Mouse (Mus musculus) thymus, postnatal 0 days (tissue): ENCODE measurements around the gene Atad5. TPM values are rescaled to one million over a fixed set of nuclear protein-coding genes. Genes with fewer than 3 reads are reported as not detected.
A peak's percentile ranks its signal among the peaks of the same experiment; 100 is the strongest.
"Not testable (repeated sequence)": the region's sequence is repeated elsewhere in the genome, so short reads cannot be mapped to it uniquely, and the experiment has no call there.

ENCODE experiments used
- DNase-seq: peaks from one replicate; pipeline ENCODE4 v3.0.0-alpha.2; 2015; ENCODE audit warnings: low spot score
- polyA plus RNA-seq: library from polyadenylated mRNA; unstranded; fragments of >200 nt; fragmentation: Nextera tagmentation; extraction: Ambion mirVana; gene quantifications from 2 replicates; pipeline ENCODE4 v1.2.1, GENCODE M21; 2015

The Atad5 gene
- polyA plus RNA-seq, 1 experiment from 2014 or later = 15.7 TPM

DNA sequence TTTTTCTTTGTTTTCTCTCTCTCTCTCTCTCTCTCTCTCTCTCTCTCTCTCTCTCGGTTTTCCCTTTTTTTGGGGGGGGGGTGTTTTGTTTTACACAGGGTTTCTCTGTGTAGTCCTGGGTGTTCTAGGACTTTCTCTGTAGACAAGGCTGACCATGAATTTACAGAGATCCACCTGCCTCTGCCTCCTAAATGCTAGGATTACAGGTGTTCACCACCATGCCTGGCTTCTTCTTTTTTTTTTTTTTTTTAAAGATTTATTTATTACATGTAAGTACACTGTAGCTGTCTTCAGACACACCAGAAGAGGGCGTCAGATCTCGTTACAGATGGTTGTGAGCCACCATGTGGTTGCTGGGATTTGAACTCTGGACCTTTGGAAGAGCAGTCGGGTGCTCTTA, 59.8 kb downstream of the Atad5 start:
- not testable (repeated sequence) for DNase-seq

DNA sequence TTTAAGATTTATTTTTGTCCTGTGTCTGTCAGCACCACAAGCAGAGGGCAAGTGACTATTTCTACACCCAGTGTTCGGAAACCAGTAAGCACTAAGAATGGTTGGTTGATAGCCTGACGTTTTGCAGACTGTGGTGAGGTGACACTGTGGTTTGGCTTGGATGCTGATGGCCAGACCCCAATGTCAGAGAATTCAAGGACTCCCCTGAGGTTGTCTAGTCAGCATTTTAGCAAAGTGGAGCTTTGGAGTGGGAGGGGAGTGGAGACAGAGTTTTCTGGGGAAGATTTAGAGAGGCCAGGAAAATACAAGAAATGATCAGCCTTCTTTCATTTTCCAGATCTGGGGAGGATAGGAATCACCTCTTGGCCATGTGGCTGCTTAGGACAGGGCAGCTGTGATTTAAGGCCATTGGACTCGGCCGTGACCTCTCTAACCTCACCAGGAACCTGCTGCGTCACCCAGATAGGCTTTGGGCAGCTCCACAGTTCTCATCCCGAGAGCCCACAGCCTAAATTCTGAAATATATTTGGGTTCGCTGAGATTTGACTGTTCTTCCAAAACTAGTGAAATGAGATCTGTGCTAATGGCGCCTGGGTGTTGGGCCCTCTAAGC, 60.3 kb downstream of the Atad5 start:
- no peak for DNase-seq

DNA sequence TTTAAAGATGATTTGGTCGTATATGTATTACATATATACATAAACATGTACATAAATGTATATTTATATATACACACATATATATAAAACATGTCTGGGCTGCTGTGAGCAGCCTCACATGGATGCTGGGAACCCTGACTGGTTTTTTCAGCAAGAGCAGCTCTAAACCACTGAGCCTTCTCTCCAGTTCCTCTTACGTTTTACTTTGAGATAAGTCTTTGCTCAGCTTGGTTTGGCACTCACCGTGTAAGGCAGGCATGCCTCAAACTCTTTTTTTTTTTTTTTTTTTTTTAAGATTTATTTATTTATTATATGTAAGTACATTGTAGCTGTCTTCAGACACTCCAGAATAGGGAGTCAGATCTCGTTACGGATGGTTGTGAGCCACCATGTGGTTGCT, 61.4 kb downstream of the Atad5 start:
- DNase-seq = no peak

DNA sequence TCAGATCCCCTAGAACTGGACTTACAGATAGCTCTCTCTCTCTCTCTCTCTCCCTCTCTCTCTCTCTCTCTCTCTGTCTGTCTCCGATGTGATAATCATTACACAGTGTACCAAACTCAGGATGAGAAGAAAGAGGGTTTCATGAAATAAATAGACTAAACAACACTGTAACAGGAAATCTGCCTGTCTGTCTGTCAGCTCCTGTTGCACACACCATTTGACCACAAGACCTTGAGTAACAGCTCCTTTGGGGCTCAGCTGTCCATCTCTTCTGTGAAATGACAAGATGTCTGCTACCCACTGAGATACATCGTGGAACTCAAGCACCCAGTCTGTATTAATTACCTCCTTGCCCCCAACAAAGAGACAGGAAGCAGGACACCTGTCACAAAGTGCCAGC, 62.3 kb downstream of the Atad5 start:
- no peak for DNase-seq

DNA sequence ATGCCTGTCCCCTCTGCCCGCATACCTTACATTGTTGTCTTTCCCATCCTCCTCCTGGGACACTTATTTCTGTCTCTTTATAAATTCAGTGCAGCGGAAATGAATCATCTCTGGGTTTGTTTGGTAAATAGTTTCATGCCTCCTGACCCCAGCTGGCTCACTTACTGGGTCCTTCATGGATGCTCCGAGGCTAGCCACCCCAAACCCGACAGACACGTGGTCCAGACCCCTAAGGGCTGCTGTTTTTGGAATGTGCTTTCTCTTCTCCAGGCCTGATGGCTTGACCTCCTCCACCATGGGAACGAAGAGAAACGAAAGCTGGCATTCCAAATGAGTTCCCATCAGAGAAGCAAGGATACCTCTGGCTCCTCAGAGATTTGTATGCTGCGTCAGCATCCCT, 63.2 kb downstream of the Atad5 start:
- DNase-seq = no peak

DNA sequence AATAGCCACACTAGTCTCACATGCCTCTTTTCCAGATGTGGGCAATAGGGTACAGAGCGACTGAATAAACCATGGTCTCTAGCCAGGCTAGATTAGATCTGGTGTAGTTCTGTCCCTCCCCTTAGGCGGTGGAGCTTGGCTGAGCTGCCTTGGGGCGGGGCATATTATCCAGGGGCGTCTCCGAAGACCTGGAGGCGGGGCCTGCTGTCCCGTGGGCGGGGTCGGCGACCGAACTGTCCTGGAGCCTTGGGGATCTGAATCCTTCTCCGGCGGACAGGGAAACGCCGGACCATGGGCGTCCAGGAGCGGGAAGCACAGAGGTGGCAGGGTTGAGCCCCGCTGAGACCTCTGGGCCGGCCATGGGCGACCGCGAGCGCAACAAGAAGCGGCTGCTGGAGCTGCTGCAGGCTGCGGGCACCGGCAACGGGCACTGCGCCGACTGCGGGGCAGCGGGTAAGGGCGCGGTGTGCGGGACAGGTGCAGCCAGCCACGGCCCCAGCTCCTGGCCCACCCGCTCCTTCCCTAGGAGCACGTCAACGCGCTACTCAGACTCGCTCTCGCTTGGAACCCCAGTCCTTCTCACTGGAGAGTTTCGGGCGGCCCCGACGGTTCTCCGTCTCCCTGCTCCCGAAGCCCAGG, 64.8 kb downstream of the Atad5 start, which contains the start of gene Adap2:
TSS of gene Adap2 (plus strand) at position 249 of the 639 bp plus-strand sequence.
- DNase-seq = peak; percentile 78

DNA sequence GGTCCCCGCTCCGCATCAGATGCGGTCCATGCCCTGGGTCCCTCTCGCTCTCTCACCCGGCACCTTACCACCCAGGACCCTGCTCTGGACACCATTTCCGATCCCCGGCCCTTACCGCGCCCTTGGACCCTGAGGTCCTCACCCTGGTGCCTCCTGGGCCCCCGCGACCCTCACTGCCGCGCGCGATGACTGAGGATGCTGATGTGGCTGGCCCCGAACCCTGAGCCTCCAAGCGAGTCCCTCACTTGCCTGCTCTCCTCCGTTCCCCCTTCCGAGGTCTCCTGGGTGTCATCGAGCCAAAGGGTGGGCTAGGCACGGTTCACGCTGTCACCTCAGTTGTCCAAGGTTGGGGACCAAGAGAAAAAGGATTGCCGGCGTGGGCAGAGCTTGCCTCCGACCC, 65.3 kb downstream of the Atad5 start:
- no peak for DNase-seq

DNA sequence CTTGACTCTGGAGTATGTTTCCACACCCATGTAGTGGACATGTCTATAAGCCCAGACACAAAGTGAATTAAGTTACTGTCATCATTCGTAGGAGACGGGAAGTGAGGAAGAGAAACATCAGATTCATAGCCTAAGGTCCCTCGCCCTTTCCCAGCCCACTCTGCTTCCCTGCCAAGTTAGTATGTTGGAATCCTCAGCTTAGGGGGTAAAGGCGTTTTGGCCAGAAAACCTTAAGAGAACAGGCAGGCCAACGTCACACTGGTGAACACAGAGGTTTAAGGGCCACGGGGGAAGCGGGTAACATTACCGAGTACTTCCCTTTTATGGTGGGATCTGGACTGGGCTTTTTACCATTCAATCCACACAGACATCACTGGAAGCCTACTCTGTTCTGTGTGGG, 66.3 kb downstream of the Atad5 start:
- DNase-seq = no peak

DNA sequence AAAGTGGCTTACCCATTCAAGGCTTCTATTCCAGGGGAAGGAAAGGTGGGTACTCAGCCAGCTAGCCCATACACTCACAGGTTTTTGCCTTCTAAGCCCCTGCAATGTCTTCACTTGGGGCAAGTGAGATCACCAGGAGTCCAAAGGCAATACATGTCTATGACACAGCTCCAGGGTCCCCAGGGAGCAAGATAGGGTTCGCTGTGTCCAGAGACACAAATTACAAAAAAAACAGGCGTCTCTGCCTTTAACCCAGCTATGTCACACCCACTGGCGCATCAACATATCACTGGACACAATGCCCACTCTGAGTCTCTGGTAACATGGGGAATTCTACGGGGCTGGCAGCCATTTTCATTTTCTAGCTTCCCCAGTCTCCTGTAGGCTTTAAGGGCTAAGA, 66.8 kb downstream of the Atad5 start:
- no peak for DNase-seq

DNA sequence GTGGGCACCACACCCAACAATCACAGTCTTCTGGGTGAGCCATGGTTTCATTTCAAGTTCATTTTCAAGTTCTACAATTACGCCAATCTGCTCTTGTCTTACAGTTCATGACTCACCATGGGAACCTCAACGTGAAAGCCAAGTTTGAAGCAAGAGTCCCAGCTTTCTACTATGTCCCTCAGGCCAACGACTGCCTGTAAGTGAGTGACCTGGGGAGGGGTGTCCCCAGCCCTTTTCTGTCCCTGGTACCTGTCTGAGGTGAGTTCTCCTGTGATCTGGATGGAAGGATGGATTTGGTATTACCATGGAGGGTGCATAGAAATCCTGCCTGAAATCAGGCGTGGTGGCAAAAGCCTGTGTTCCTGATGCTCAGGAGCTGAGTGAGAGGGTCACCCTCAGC, 67.6 kb downstream of the Atad5 start:
- DNase-seq = no peak

DNA sequence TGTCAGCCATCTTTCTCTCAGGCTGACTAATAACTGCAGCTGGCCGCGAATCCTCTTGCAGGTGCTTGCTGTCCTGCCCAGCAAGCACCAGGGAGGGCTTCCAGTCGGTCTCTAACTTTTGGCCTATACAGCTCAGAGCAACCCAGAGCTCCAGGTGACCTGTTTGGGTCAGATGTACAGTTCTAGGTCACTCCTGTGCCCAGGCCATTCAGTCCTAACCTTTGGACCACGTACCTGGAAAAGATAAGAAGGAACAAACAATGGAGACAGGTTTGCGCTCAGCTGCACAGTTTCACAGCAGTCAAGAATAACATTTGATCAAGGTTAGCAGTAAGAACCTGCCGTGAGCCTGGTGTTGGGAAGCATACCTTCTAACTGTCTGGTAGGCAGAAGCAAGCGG, 69.8 kb downstream of the Atad5 start:
- DNase-seq = no peak

DNA sequence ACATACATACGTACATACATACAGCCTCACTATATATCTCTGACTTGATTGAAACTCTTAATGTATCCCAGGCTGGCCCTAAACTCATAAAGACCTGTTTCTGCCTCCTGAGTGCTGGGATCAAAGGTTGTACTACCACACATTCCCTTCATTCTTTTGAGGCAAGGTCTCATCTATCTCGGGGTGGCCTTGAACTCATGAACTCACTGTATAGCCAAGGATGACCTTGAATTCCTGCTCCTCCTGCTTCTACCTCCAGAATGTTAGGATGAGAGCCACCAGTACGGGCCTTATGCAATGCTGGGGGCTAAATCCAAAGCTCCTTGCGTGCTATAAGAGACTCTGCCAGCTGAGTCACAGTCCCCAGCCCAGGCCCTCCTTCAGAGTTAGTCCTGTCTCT, 71.8 kb downstream of the Atad5 start:
- DNase-seq = no peak

DNA sequence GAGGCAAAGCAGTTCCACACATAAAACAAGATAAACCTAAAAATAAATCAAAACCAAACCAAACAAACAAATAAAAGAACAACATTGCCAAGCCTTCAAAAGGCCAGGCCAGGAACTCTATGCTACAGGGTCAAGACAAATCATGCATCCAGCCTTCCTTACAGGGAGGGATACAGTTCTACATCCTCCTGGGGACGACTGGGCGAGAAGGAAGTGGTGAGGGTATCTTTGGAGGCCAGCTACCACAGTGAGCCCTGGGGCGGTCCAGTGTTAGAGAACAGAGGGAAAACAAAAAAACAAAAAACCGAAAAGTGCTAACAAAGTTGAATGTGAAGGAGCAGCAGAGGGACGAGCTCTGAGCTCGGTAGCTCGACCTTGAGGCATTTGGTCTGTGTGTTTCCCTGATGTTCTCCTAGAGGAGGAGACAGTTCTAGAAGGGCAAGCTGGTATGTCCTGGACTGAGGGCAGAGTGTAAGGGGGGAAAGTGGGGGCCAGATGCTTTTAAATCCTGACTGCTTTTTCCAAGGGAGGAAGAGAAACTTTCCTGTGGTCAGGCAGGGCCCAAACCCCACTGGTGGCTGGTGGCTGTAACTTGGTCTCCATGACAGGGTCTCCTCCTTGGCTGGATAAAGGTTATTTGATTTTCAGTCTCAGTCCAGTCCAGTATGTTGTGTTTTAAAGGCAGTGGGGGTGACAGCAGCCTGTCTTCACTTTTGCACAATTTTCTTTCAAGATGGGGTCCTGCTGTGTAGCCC, 74.3 kb downstream of the Atad5 start:
- DNase-seq = no peak

DNA sequence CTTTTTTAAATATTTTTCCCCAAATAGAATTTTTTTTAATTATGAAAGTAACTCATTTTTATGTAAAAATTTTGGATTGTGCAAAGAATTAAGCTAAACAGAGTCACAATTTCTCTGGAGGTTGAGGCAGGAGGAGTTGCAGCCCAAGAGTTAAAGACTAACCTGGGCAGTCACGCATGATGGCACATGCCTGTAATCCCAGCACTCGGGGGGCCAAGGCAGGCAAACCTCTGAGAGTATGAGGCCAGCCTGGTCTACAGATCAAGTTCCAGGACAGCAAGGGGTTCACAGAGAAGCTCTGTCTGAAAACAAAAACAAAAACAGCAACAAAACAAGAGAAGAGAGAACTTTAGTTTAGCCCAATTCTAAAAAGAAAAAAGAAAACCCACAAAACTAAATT, 75.0 kb downstream of the Atad5 start:
- no peak for DNase-seq

DNA sequence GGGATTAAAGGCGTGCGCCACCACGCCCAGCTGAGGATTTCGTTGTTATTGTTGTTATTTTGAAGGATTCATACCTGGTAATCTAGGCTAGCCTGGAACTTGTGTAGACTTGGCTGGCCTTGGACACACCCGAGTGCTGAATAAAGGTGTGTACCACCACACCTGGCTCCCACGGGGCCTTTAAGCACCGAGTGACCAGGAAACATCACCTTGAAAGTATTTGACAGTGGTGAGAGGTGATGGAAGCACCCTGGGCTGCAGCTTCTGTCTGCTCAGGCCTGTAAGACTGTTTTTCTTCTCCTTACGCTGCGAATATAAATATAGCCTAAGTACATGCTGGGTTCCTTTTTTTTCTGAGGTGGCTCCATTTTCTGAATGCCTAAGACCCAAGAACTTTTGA, 78.9 kb downstream of the Atad5 start:
- DNase-seq = no peak

DNA sequence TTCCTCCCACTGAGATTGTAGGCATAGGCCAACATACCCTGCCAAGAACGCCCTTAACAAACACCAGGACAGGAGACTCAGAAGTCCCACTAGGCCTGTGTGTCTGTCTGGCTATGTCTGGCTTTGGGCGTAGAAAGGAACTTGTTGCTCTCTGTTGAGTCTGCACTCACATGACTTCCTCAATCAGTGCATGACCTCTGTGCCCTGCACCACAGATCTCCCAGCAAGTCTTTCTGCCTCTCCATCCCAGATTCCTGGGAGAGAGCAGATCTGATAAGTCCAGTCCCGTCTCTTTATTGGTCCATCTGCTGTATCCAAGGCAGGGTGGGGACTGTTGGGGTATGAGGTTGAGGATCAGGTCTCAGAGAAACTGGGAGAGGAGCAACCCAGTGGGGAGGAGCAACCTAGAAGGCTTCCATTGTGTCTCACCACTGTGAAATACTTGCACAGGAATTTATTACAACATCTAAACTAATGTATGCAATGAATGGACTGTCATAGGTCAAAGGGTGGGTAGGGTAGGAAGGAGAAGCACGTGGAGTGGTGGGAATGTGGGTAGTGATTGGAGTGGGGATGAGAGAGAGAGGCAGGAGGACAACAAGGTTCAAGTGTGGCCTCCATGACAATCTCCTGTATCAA, 79.5 kb downstream of the Atad5 start:
- DNase-seq = no peak

DNA sequence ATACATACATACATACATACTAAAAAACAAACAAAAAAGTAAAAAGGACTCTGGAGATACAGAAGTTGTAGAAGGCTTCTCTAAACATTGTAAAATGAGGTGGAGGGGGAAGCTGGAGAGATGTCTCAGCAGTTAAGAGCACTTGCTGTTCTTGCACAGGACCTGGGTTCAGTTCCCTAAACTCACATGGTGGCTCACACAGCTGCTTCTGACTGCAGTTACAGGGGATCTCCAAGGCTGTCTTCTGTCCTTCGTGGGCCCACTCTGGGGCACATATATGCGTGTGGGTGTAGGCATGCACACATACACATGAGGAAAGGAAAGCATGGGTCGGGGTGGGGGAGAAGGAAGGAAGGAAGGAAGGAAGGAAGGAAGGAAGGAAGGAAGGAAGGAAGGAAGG, 80.4 kb downstream of the Atad5 start:
- no peak for DNase-seq

DNA sequence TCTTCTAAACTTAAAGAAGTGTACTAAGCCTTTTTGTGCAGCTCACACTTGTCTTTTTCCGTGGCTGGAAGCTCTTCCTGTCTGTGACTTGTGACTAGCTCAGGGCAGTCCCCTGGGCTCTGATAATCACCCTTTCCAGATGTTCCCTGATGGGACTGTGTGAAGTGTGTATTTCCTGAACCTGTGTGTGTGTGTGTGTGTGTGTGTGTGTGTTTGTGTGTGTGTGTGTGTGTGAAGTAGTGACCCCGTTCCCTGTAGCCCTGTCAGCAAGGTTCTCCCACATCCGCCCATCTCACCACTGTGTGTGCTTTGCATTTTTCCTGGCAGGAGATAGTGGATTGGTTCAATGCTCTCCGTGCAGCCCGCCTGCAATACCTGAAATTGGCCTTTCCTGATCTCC, 81.2 kb downstream of the Atad5 start:
- DNase-seq = no peak

DNA sequence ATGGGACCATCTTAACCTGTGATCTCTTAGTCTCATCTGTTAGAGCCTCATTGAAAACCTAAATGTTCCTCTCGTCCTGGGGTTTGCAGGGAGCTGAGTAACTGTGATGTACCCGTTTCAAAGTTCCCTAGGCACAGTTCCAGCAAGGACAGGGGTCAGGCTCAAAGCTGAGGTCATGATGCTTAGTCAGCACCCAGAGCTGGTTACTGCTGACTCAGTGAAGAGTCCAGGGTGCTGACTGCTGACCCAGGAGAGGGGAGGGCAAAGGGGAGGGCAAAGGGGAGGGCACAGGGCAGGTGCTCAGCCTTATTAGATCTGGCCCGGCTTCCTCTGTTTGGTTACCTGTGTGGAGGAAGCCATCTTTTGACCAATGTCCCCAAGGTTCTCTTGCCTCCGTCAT, 82.7 kb downstream of the Atad5 start:
- no peak for DNase-seq

DNA sequence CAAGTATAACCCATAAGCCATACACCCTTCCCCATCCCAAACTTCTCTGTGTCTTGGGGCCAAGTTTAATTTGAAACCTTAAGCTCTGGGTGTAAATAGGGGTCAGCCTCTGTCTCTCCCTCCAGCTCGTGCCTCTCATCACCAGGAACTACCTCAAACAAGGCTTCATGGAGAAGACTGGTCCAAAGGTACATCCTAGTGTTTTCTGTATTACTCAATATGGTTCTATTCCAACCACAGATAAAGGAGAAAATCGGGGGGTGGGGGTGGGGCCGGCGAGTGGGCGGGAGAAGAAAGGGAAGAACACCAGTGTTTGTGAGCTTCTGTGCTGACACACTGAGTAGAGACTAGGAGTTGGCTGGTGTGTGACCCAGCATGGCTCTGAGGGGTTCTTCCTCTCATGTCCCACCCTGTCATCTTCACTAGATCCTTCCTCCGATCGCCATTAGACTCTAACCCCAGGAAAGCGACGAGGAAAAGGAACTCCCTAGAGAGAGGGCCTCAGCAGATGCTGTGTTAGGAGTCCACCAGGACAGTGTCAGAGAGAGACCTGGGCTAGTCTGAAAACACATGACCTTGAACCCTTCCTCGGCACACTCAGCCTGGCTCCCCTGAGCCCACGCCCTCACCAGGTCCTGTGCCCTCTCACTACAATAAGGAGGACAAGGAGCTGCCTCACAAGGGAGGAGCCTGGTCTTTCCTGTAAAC, 84.9 kb downstream of the Atad5 start:
- DNase-seq = no peak
